Mouse (Mus musculus): ENCODE measurements at regions not wholly inside any gene's neighbourhood (a gene's known extent, or its start where the extent isn't known, plus 50 kb on each side); places are given as distances from the start of the nearest gene placed in this dataset.

DNA sequence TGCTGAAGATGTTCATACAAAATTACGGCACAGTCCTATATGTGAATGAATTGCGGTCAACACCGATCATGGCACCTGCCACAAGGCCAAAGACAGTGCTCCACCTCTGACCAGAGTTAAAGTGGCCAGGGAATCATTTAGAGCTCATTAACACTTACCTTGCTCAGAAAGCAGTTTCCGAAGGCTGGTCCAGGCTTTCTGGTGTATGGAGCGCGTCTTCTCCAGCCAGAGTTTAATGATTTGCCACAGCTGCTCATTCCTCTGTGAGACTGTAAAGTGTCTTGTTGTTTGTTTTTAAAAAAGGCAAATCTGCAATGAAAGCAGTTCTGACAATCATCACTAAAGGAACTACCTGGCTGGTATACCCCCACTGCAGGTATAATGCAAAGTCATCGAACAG, 256.7 kb downstream of the Nfkbiz start:
- DNase-seq (ENCODE audit: low spot score in 2 of 2): no peak

DNA sequence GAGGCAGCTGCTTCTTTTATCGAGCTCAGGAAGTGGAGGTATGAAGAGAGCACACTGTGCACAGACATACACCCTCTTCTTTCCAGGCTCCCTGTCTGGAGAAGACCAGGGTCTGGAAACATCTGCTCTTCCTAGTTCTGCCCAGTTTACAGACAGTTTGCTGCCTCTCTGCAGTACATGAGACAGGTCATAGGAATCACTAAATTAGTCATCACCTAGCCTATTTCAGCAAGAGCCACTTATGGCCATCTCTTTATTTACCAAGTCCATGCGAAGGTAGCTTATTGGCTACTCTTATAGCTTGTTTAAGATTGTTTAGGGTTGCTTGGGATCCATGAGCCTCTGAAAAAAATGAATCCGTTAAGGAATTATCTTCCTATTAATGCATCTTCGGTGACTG, 257.9 kb downstream of the Nfkbiz start:
- no peak for DNase-seq (ENCODE audit: low spot score in 2 of 2)

- no peak for DNase-seq (ENCODE audit: low spot score in 2 of 2)
Observed at GRCm38 (mm10) chr16:55578686-55579085, 260.0 kb downstream of the Nfkbiz start.

DNA sequence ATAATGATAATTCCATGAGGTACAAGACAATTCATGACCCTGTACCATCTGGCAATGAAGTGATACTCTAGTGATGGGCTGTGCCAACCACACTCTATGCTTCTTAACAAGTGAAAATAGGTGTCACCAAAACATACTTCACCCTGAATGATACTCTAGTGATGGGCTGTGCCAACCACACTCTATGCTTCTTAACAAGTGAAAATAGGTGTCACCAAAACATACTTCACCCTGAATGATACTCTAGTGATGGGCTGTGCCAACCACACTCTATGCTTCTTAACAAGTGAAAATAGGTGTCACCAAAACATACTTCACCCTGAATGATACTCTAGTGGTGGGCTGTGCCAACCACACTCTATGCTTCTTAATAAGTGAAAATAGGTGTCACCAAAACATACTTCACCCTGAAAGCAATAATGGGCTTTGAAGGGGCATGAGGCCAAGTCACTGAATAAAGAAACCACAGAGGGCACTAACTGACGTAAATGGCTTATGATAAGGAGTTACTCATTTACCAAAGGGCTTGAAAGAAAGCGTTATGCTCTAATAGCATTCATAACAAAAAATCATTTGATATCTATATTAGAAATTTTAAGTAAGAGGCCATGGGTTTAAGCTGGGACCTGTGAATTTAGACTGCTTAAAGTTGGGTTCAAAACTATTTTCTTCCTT, 263.0 kb downstream of the Nfkbiz start:
- DNase-seq (ENCODE audit: low spot score in 2 of 2): peak in 1 of 2 experiments; percentile 38

GRCm38 (mm10) chr16:55571106-55571505, 267.6 kb downstream of the Nfkbiz start:
- DNase-seq (ENCODE audit: low spot score in 2 of 2): no peak

DNA sequence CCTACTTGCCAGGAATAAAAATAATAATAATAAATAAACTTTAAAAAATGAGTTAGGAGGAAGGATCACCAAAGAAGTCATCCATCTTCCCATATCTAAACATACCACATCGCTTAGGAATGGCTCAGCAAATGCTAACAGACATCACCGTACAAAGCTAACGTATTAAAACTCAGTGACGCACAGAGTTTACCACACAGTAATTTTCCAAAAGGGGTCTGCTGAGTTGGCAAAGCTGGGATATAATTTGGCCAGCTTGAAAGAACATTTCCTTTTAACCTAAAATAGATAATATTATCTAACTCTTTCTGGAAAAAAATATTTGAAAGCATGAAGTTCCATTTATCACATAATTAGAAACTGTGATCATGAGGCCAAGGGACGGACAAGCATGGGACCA, 268.6 kb downstream of the Nfkbiz start:
- no peak for DNase-seq (ENCODE audit: low spot score in 2 of 2)

DNA sequence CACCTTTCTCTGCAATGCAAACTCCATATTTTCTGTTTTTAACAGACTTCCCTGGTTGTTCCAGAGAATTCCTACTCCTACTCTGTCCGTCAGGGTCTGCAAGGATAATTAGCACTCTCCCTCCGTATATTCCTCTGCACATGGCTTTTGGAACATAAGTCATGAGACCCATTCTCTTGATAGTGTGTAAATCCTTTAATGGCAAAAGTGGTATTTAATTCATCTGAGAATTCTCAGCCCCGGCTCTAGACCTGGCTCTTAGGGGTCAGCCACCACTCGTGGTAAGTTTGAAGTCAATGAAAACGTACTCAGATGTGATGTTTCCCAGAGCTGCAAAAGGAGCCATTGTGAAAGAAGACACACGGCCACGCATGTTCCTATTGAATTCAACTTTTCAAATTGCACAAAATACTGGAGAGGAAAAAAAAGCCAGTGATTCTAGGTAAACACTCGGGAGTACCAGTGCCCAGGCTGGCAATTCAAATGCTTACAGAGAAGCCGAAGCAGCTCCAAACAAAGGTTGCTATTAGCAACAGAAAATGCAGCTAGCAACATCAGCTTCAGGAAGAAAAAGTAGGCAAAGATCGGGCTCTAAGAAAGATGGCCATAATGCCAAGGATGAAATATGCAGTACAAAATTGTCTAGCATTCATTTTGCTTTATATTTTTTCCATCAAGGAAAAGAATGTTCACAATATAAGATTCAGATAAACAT, 258.2 kb upstream of the Zpld1 start:
- no peak for DNase-seq (ENCODE audit: low spot score in 2 of 2)

DNA sequence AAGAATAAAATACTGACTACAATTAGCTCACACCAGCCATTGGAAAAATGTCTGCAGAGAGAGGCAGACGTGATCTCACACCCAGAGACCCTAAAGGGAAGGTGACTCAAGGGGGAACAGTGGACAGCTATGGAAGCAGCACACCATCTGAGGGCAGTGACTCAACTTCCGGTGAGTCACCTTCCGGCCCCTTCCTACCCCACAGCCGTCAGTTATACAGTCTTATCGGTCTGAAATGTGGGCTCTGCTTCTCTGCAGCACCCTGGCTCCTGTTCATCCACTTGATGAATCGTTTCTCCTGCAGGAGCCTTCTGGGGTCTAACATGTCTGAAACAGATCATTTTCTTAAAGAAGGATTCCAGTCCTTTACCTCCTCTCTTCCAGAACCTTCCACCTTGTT, 257.4 kb upstream of the Zpld1 start:
- peak; percentile 65 to 72 for DNase-seq (ENCODE audit: low spot score in 2 of 2)

DNA sequence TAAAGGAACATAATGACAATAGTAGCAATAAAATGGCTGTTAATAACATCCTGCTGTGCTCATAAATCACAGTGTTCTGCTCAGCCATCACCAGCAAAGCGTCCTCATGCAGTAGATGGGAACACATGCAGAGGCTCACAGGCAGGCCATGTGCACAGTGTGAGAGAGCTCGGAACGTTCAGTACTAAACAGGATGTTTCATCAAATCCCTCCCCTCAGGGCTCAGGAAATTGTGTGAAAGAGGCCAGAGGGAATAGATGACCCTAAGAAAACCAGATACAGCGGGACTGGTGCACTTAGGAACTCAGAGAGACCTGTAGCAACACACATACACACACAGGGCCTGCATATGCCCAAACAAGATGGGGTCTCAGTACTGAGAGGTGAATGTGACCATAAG, 256.1 kb upstream of the Zpld1 start:
- no peak for DNase-seq (ENCODE audit: low spot score in 2 of 2)

DNA sequence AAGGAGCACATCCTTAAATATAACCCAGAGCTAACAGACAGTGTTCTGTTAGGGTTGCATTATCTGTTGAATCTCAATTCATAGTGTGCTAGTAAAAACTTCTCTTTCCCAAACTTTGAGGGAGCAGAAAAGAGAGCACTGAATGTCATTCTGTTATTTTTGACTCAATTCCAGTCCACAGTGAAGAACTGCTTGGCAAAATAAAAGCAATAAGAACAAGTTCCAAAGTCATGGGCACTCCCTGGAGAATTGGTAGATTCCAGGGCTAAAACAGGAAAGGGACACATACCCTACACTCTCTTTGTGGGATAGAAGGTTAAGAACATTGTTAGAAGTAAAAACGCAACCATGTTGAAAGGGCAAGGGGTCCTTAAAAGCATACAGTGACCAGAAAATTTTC, 253.6 kb upstream of the Zpld1 start:
- no peak for DNase-seq (ENCODE audit: low spot score in 2 of 2)

DNA sequence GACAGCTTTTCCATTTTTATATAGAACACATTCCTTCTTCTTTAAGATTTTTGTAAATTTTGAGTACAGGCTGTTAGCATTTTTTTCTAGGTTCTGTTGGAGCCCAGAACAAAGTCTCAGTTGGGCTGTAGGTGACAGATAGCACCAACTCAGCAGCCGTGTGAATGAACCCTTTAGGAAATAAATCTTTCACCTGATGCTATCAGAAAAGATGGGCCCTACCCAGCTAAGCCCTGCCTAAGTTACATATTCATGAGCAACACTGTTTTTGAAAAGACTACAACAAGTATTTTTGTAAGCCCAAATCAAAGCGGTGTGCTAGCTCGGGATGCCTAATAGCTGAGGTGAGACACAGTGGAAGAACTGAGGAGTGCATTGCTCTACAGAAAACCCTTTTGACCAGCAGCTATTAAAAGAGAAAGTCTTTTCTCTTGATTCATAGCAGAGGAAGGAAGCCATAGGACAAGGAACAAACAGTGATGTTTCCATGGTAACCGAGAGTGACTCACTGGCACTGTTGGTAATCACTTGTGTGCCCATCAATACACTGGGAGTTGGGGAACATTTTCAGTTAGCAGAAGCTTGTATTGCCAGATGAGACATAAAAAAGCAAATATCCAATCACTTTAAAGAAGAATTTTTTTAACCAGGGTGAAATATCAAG, 253.0 kb upstream of the Zpld1 start:
- DNase-seq (ENCODE audit: low spot score in 2 of 2): peak; percentile 20 to 50

- DNase-seq (ENCODE audit: low spot score in 2 of 2): no peak
Observed at GRCm38 (mm10) chr16:55547095-55547494, 249.3 kb upstream of the Zpld1 start.

- DNase-seq (ENCODE audit: low spot score in 2 of 2): no peak
Observed at GRCm38 (mm10) chr16:55540336-55541015, 242.7 kb upstream of the Zpld1 start.

GRCm38 (mm10) chr16:55539179-55539578, 241.4 kb upstream of the Zpld1 start:
- DNase-seq (ENCODE audit: low spot score in 2 of 2): no peak

DNA sequence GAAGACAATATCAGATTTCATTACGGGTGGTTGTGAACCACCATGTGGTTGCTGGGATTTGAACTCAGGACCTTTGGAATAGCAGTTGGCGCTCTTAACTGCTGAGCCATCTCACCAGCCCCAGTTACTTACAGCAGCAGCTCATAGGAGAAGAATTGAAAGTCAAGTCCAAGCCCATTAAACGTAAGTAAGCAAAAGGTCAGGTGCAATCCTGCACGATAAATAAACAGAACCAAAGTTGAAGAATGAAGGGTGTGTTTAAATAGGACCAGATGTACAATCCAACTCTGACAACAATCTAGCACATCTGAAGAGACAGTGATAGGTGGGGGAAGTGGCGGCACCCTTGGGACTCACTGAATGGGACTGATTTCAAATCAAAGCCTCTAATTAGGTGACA, 239.8 kb upstream of the Zpld1 start:
- DNase-seq (ENCODE audit: low spot score in 2 of 2): no peak

- no peak for DNase-seq (ENCODE audit: low spot score in 2 of 2)
Observed at GRCm38 (mm10) chr16:55532686-55533085, 234.9 kb upstream of the Zpld1 start.

- DNase-seq (ENCODE audit: low spot score in 2 of 2): no peak
Observed at GRCm38 (mm10) chr16:55530844-55531243, 233.1 kb upstream of the Zpld1 start.

- DNase-seq (ENCODE audit: low spot score in 2 of 2): no peak
Observed at GRCm38 (mm10) chr16:55527680-55528079, 229.9 kb upstream of the Zpld1 start.

- no peak for DNase-seq (ENCODE audit: low spot score in 2 of 2)
Observed at GRCm38 (mm10) chr16:55526230-55526842, 228.6 kb upstream of the Zpld1 start.

GRCm38 (mm10) chr16:55523264-55523663, 225.5 kb upstream of the Zpld1 start:
- DNase-seq (ENCODE audit: low spot score in 2 of 2): no peak

DNA sequence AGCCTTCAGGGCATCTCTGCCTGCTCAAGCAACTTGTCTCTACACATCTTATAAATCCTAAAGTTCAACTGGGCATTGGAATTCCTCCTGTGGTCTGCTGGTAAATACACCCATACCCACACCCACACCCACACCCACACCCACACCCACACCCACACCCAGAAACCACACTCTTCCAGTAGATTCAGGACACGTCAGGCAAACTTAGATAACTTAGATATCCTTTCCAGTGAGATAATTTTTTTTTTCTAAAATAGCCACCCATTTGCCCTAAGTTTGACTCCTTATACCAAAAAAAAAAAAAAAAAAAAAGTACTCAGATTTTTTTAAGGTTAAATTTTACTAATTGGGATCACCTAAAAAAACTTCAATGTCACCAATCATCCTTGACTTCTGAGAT, 224.5 kb upstream of the Zpld1 start:
- DNase-seq (ENCODE audit: low spot score in 2 of 2): no peak

- DNase-seq (ENCODE audit: low spot score in 2 of 2): no peak
Observed at GRCm38 (mm10) chr16:55521421-55521971, 223.7 kb upstream of the Zpld1 start.
